In genomic region chr5:139911506-139911905, GRCm38 (mm10) we compare ENCODE assay signal across 10 mouse cellular contexts. TPM values are rescaled to one million over a fixed set of nuclear protein-coding genes. Genes with fewer than 3 reads are reported as not detected.
DNase-seq lines count a peak whose midpoint lies in the region; ATAC-seq and TF ChIP-seq lines count a peak whose summit lies in the region.
"Had no signal": no experiment of that assay in that cellular context is flagged by ENCODE, and none has a peak within 500 bp of the region (broad histone marks: within the 10 kb centered on the region; RNA-seq: fewer than 3 reads in every experiment).

No protein-coding gene starts in this region.

- peaks cover 8% of the 10 kb centered on the region; the same call in 1 of the 2 replicates for H3K4me1 ChIP-seq in liver, embryonic 11.5 days (replicated peaks; ENCODE audit: control insufficient read depth, insufficient read depth, low read length)
- H3K4me1 ChIP-seq in liver, postnatal 0 days (ENCODE audit: insufficient read depth) = peaks cover 31% of the 10 kb centered on the region
- H3K4me1 ChIP-seq in forebrain, embryonic 12.5 days = peaks cover 68% of the 10 kb centered on the region
- peaks cover 45% of the 10 kb centered on the region for H3K4me1 ChIP-seq in intestine, embryonic 16.5 days (ENCODE audit: control insufficient read depth, insufficient read depth, low read length)
- H3K4me1 ChIP-seq in neural tube, embryonic 14.5 days (ENCODE audit: control insufficient read depth, insufficient read depth, low read length) = peaks cover 39% of the 10 kb centered on the region

- H3K4me3 ChIP-seq in liver, embryonic 11.5 days (ENCODE audit: low read depth, low read length) = no peak overlapping the region
- H3K4me3 ChIP-seq in liver, postnatal 0 days (ENCODE audit: low read depth, low read length) = no peak overlapping the region
- H3K4me3 ChIP-seq in forebrain, embryonic 12.5 days (replicated peaks) = peak overlapping the region; percentile 56
- H3K4me3 ChIP-seq in intestine, embryonic 16.5 days (ENCODE audit: low read length) = peak overlapping the region; percentile 58
- peak overlapping the region; percentile 46 for H3K4me3 ChIP-seq in neural tube, embryonic 14.5 days (ENCODE audit: low read depth, low read length)

- peaks cover 98% of the 10 kb centered on the region for H3K27me3 ChIP-seq in liver, embryonic 11.5 days (replicated peaks; ENCODE audit: control insufficient read depth, insufficient read depth, low read length)
- peaks cover 86% of the 10 kb centered on the region for H3K27me3 ChIP-seq in liver, postnatal 0 days (ENCODE audit: insufficient read depth, low read length)
- H3K27me3 ChIP-seq in forebrain, embryonic 12.5 days = peaks cover 99% of the 10 kb centered on the region
- peaks cover 86% of the 10 kb centered on the region for H3K27me3 ChIP-seq in intestine, embryonic 16.5 days (replicated peaks; ENCODE audit: control insufficient read depth, insufficient read depth, low read length)
- peaks cover 21% of the 10 kb centered on the region for H3K27me3 ChIP-seq in neural tube, embryonic 14.5 days (ENCODE audit: control insufficient read depth, insufficient read depth, low read length)

- no peaks in the 10 kb centered on the region for H3K9me3 ChIP-seq in liver, embryonic 11.5 days (ENCODE audit: control insufficient read depth, low read length)
- no peaks in the 10 kb centered on the region for H3K9me3 ChIP-seq in liver, postnatal 0 days (ENCODE audit: low read length)
- no peaks in the 10 kb centered on the region for H3K9me3 ChIP-seq in forebrain, embryonic 12.5 days
- H3K9me3 ChIP-seq in intestine, embryonic 16.5 days (ENCODE audit: control insufficient read depth, low read length) = no peaks in the 10 kb centered on the region
- H3K9me3 ChIP-seq in neural tube, embryonic 14.5 days (ENCODE audit: control insufficient read depth, low read length) = no peaks in the 10 kb centered on the region

- H3K27ac ChIP-seq in liver, embryonic 11.5 days (ENCODE audit: low read depth, low read length) = no peak overlapping the region
- H3K27ac ChIP-seq in liver, postnatal 0 days (ENCODE audit: low read depth) = no peak overlapping the region
- H3K27ac ChIP-seq in forebrain, embryonic 12.5 days = 0 out of 2 replicates have a peak overlapping the region, but pooled peaks have one; percentile 53
- H3K27ac ChIP-seq in intestine, embryonic 16.5 days (ENCODE audit: low read length) = no peak overlapping the region
- H3K27ac ChIP-seq in neural tube, embryonic 14.5 days (ENCODE audit: low read depth, low read length) = peak overlapping the region; percentile 57
- H3K27ac ChIP-seq: macrophage had no signal

- H3K4me2 ChIP-seq in liver, embryonic 11.5 days = peak overlapping the region; percentile 61
- no peak overlapping the region for H3K4me2 ChIP-seq in liver, postnatal 0 days (ENCODE audit: low read depth, low read length)
- H3K4me2 ChIP-seq in forebrain, embryonic 12.5 days = peak overlapping the region; percentile 98
- H3K4me2 ChIP-seq in intestine, embryonic 16.5 days (ENCODE audit: low read depth, low read length) = peak overlapping the region; percentile 97; the same call in 1 of the 2 replicates
- H3K4me2 ChIP-seq in neural tube, embryonic 14.5 days (ENCODE audit: low read depth, low read length) = peak overlapping the region; percentile 94

- WGBS in liver, embryonic 11.5 days = 6% methylated on average over 19 of the region's 19 CpGs
- 10% methylated on average over 19 of the region's 19 CpGs for WGBS in liver, postnatal 0 days (ENCODE audit: insufficient replicate concordance)
- under 1% methylated on average over 19 of the region's 19 CpGs for WGBS in forebrain, embryonic 12.5 days
- WGBS in intestine, embryonic 16.5 days = 6% methylated on average over 19 of the region's 19 CpGs
- 3% methylated on average over 19 of the region's 19 CpGs for WGBS in neural tube, embryonic 14.5 days

- no peak for ATAC-seq in liver, embryonic 11.5 days (replicated peaks; ENCODE audit: low FRiP score)
- no peak for ATAC-seq in liver, postnatal 0 days
- peak; percentile 6; the same call in 1 of the 2 replicates for ATAC-seq in forebrain, embryonic 12.5 days (ENCODE audit: low FRiP score)
- ATAC-seq in intestine, embryonic 16.5 days = no peak
- ATAC-seq in neural tube, embryonic 14.5 days (ENCODE audit: low read depth) = 0 out of 2 replicates have a peak, but pooled peaks have one; percentile 5

- H3K36me3 ChIP-seq in liver, embryonic 11.5 days (ENCODE audit: control insufficient read depth, insufficient read depth, low read length) = no peaks in the 10 kb centered on the region
- H3K36me3 ChIP-seq in liver, postnatal 0 days (replicated peaks; ENCODE audit: insufficient read depth, low read length) = no peaks in the 10 kb centered on the region
- H3K36me3 ChIP-seq in forebrain, embryonic 12.5 days (replicated peaks) = no peaks in the 10 kb centered on the region
- H3K36me3 ChIP-seq in intestine, embryonic 16.5 days (ENCODE audit: control insufficient read depth, insufficient read depth, low read length) = no peaks in the 10 kb centered on the region
- H3K36me3 ChIP-seq in neural tube, embryonic 14.5 days (ENCODE audit: control insufficient read depth, insufficient read depth, low read length) = no peaks in the 10 kb centered on the region
- H3K36me3 ChIP-seq: G1E had no signal

- no peak for DNase-seq in liver, embryonic 11.5 days (ENCODE audit: low spot score)
- no peak for DNase-seq in liver, postnatal 0 days
- no peak for DNase-seq in cerebellum, postnatal 36 days
- no peak for DNase-seq in natural killer cell, adult 2 months (ENCODE audit: low spot score in 2 of 2)
- no peak for DNase-seq in layer of hippocampus, adult 11-12 months (ENCODE audit: low spot score)

- no peak for TF ChIP-seq CTCF in liver, postnatal 0 days (IDR thresholded peaks at IDR 0.05; ENCODE audit: low read depth)

- no peak overlapping the region for H3K9ac ChIP-seq in liver, embryonic 11.5 days (ENCODE audit: low read depth, low read length)
- no peak overlapping the region for H3K9ac ChIP-seq in liver, postnatal 0 days (replicated peaks)
- H3K9ac ChIP-seq in forebrain, embryonic 12.5 days = 0 out of 2 replicates have a peak overlapping the region, but pooled peaks have one; percentile 68
- no peak overlapping the region for H3K9ac ChIP-seq in intestine, embryonic 16.5 days (ENCODE audit: low read depth, low read length)
- H3K9ac ChIP-seq in neural tube, embryonic 14.5 days (replicated peaks; ENCODE audit: low read depth, low read length) = peak overlapping the region; percentile 48; the same call in 1 of the 2 replicates

- TF ChIP-seq EP300 in liver, postnatal 0 days (IDR thresholded peaks at IDR 0.05; ENCODE audit: low read depth) = no peak

RNA-seq across cellular contexts. Expression of gene Elfn1, which starts 3.8 kb away (rescaled TPM):
- polyA plus RNA-seq in liver, embryonic 11.5 days (2014; fragmentation: Nextera tagmentation; extraction: Ambion mirVana) = 0.09 and 0.23 TPM in 2 replicates
- not detected in 2 replicates for polyA plus RNA-seq in liver, postnatal 0 days (2015; fragmentation: Nextera tagmentation; extraction: Ambion mirVana)
- 0.81 and 0.88 TPM in 2 replicates for polyA plus RNA-seq in forebrain, embryonic 12.5 days (2016; fragmentation: Nextera tagmentation; extraction: Ambion mirVana)
- 0.16 and 0.17 TPM in 2 replicates for polyA plus RNA-seq in intestine, embryonic 16.5 days (2015; fragmentation: Nextera tagmentation; extraction: Ambion mirVana)
- 4.7 and 5.1 TPM in 2 replicates for polyA plus RNA-seq in neural tube, embryonic 14.5 days (2014; fragmentation: Nextera tagmentation; extraction: Ambion mirVana)
- polyA plus RNA-seq: G1E, macrophage had no signal

Comparison
In these comparisons a context has a peak if more than half of its experiments do, and no peak if none do; other contexts are left out.
1. ATAC-seq: peak in forebrain, embryonic 12.5 days (single experiment) and neural tube, embryonic 14.5 days (single experiment); none in liver, embryonic 11.5 days (single experiment), liver, postnatal 0 days (single experiment) and intestine, embryonic 16.5 days (single experiment).
2. H3K27ac ChIP-seq: peak in forebrain, embryonic 12.5 days (single experiment) and neural tube, embryonic 14.5 days (single experiment); none in liver, embryonic 11.5 days (single experiment), liver, postnatal 0 days (single experiment) and intestine, embryonic 16.5 days (single experiment).
3. H3K4me3 ChIP-seq: peak in forebrain, embryonic 12.5 days (single experiment), intestine, embryonic 16.5 days (single experiment) and neural tube, embryonic 14.5 days (single experiment); none in liver, embryonic 11.5 days (single experiment) and liver, postnatal 0 days (single experiment).
4. H3K9ac ChIP-seq: peak in forebrain, embryonic 12.5 days (single experiment) and neural tube, embryonic 14.5 days (single experiment); none in liver, embryonic 11.5 days (single experiment), liver, postnatal 0 days (single experiment) and intestine, embryonic 16.5 days (single experiment).